Mouse (Mus musculus): ENCODE measurements around the gene Gm26558. TPM values are rescaled to one million over a fixed set of nuclear protein-coding genes. Genes with fewer than 3 reads are reported as not detected.

Gene Gm26558
- polyA plus RNA-seq, 1 experiment from 2014 or later: 5.6 TPM

GRCm38 (mm10) chr2:70616076-70616475 lies 45.8 kb downstream of the Gm26558 start:
- Histone ChIP-seq H3K27me3 (replicated peaks) (no peaks in the 10 kb centered on the region), H3K36me3 (replicated peaks) (no peaks in the 10 kb centered on the region), H3K4me2 (no peak overlapping the region), H3K9ac (no peak overlapping the region), H3K4me1 (no peaks in the 10 kb centered on the region), H3K9me3 (no peaks in the 10 kb centered on the region), H3K27ac (no peak overlapping the region), H3K4me3 (no peak overlapping the region)
- WGBS: 92% methylated on average over 2 of the region's 2 CpGs
- no peak for ATAC-seq (replicated peaks)

GRCm38 (mm10) chr2:70614745-70615351 lies 47.1 kb downstream of the Gm26558 start:
- H3K9me3 ChIP-seq: no peaks in the 10 kb centered on the region
- no peak for ATAC-seq (replicated peaks)
- 79% methylated on average over 7 of the region's 7 CpGs for WGBS

More at GRCm38 (mm10) chr2:70614745-70615351, 47.1 kb downstream of the Gm26558 start:
- Histone ChIP-seq H3K36me3 (replicated peaks) (no peaks in the 10 kb centered on the region), H3K27ac (no peak overlapping the region), H3K4me2 (no peak overlapping the region), H3K9ac (no peak overlapping the region), H3K4me1 (no peaks in the 10 kb centered on the region), H3K27me3 (replicated peaks) (no peaks in the 10 kb centered on the region), H3K4me3 (no peak overlapping the region)

Other genes starting within 250 kb of the Gm26558 start
- 25.4 and 25.7 TPM in 2 replicates for gene Sp5, start 187.2 kb downstream of the Gm26558 start, polyA plus RNA-seq (2015; fragmentation: Nextera tagmentation; extraction: Ambion mirVana)
- gene Erich2, start 153.3 kb downstream of the Gm26558 start, polyA plus RNA-seq (2015; fragmentation: Nextera tagmentation; extraction: Ambion mirVana): 2.8 TPM in 2 replicates
- gene Gad1, start 109.0 kb downstream of the Gm26558 start, polyA plus RNA-seq (2015; fragmentation: Nextera tagmentation; extraction: Ambion mirVana): 112 and 128 TPM in 2 replicates
- gene Gorasp2, start 532 bp downstream of the Gm26558 start, polyA plus RNA-seq (2015; fragmentation: Nextera tagmentation; extraction: Ambion mirVana): 137 and 141 TPM in 2 replicates
- gene Tlk1, start 163.6 kb upstream of the Gm26558 start, polyA plus RNA-seq (2015; fragmentation: Nextera tagmentation; extraction: Ambion mirVana): 25.3 and 27.1 TPM in 2 replicates